Mouse (Mus musculus): ENCODE results near the gene Brd4. TPM values are rescaled to one million over a fixed set of nuclear protein-coding genes. Genes with fewer than 3 reads are reported as not detected.

The Brd4 gene
- polyA plus RNA-seq, 2 experiments = 80.0 to 97.3 TPM

GRCm38 (mm10) chr17:32250066-32250465 is 34.5 kb downstream of the Brd4 start:
- Histone ChIP-seq H3K4me2 (replicated peaks; ENCODE audit: low read depth, low read length, severe bottlenecking) (no peak overlapping the region), H3K4me3 (replicated peaks; ENCODE audit: low read length) (no peak overlapping the region), H3K9ac (ENCODE audit: low read depth, low read length, severe bottlenecking) (no peak overlapping the region), H3K36me3 (ENCODE audit: control insufficient read depth, insufficient read depth, low read length) (peaks cover 7% of the 10 kb centered on the region; the same call in 1 of the 2 replicates), H3K9me3 (ENCODE audit: control insufficient read depth, low read length) (no peaks in the 10 kb centered on the region), H3K27ac (replicated peaks; ENCODE audit: low read depth, low read length) (no peak overlapping the region), H3K4me1 (ENCODE audit: control insufficient read depth, insufficient read depth, low read length) (no peaks in the 10 kb centered on the region), H3K27me3 (ENCODE audit: control insufficient read depth, insufficient read depth, low read length) (no peaks in the 10 kb centered on the region)
- TF ChIP-seq POLR2A (IDR thresholded peaks at IDR 0.05; ENCODE audit: borderline replicate concordance, extremely low read depth, insufficient read depth, insufficient read length) = no peak
- 96% methylated on average over 1 of the region's 1 CpGs for WGBS
- DNase-seq (ENCODE audit: low spot score) = no peak
- no peak for ATAC-seq (ENCODE audit: low FRiP score, low read depth)

GRCm38 (mm10) chr17:32248192-32248591 is 36.3 kb downstream of the Brd4 start:
- peaks cover 7% of the 10 kb centered on the region; the same call in 1 of the 2 replicates for H3K36me3 ChIP-seq (ENCODE audit: control insufficient read depth, insufficient read depth, low read length)
- no peaks in the 10 kb centered on the region for H3K27me3 ChIP-seq (ENCODE audit: control insufficient read depth, insufficient read depth, low read length)
- H3K9ac ChIP-seq (ENCODE audit: low read depth, low read length, severe bottlenecking) = no peak overlapping the region
- no peak overlapping the region for H3K27ac ChIP-seq (replicated peaks; ENCODE audit: low read depth, low read length)
- H3K4me1 ChIP-seq (ENCODE audit: control insufficient read depth, insufficient read depth, low read length) = no peaks in the 10 kb centered on the region
- no peak overlapping the region for H3K4me3 ChIP-seq (replicated peaks; ENCODE audit: low read length)
- DNase-seq (ENCODE audit: low spot score) (no peak), ATAC-seq (ENCODE audit: low FRiP score, low read depth) (no peak)
- H3K9me3 ChIP-seq (ENCODE audit: control insufficient read depth, low read length) = no peaks in the 10 kb centered on the region
- H3K4me2 ChIP-seq (replicated peaks; ENCODE audit: low read depth, low read length, severe bottlenecking) = no peak overlapping the region
- no peak for TF ChIP-seq POLR2A (IDR thresholded peaks at IDR 0.05; ENCODE audit: borderline replicate concordance, extremely low read depth, insufficient read depth, insufficient read length)
- WGBS = 100% methylated on average over 1 of the region's 1 CpGs

GRCm38 (mm10) chr17:32247616-32248015 is 36.9 kb downstream of the Brd4 start:
- 100% methylated on average over 1 of the region's 1 CpGs for WGBS
- no peak for TF ChIP-seq POLR2A (IDR thresholded peaks at IDR 0.05; ENCODE audit: borderline replicate concordance, extremely low read depth, insufficient read depth, insufficient read length)

GRCm38 (mm10) chr17:32246117-32246516 is 38.4 kb downstream of the Brd4 start:
- no peak overlapping the region for H3K27ac ChIP-seq (replicated peaks; ENCODE audit: low read depth, low read length)
- no peak overlapping the region for H3K9ac ChIP-seq (ENCODE audit: low read depth, low read length, severe bottlenecking)
- ATAC-seq (ENCODE audit: low FRiP score, low read depth) (no peak), DNase-seq (ENCODE audit: low spot score) (no peak)
- H3K4me1 ChIP-seq (ENCODE audit: control insufficient read depth, insufficient read depth, low read length) = no peaks in the 10 kb centered on the region
- H3K4me2 ChIP-seq (replicated peaks; ENCODE audit: low read depth, low read length, severe bottlenecking) = no peak overlapping the region
- 66% methylated on average over 5 of the region's 5 CpGs for WGBS
- H3K27me3 ChIP-seq (ENCODE audit: control insufficient read depth, insufficient read depth, low read length) = no peaks in the 10 kb centered on the region
- H3K9me3 ChIP-seq (ENCODE audit: control insufficient read depth, low read length) = no peaks in the 10 kb centered on the region
- TF ChIP-seq POLR2A (IDR thresholded peaks at IDR 0.05; ENCODE audit: borderline replicate concordance, extremely low read depth, insufficient read depth, insufficient read length) = no peak
- no peak overlapping the region for H3K4me3 ChIP-seq (replicated peaks; ENCODE audit: low read length)
- peaks cover 8% of the 10 kb centered on the region; the same call in 1 of the 2 replicates for H3K36me3 ChIP-seq (ENCODE audit: control insufficient read depth, insufficient read depth, low read length)

More at GRCm38 (mm10) chr17:32247616-32248015, 36.9 kb downstream of the Brd4 start:
- no peaks in the 10 kb centered on the region for H3K27me3 ChIP-seq (ENCODE audit: control insufficient read depth, insufficient read depth, low read length)
- H3K9ac ChIP-seq (ENCODE audit: low read depth, low read length, severe bottlenecking) = no peak overlapping the region
- ATAC-seq (ENCODE audit: low FRiP score, low read depth) (no peak), DNase-seq (ENCODE audit: low spot score) (no peak)
- H3K36me3 ChIP-seq (ENCODE audit: control insufficient read depth, insufficient read depth, low read length) = peaks cover 7% of the 10 kb centered on the region; the same call in 1 of the 2 replicates
- H3K4me2 ChIP-seq (replicated peaks; ENCODE audit: low read depth, low read length, severe bottlenecking) = no peak overlapping the region
- H3K4me1 ChIP-seq (ENCODE audit: control insufficient read depth, insufficient read depth, low read length) = no peaks in the 10 kb centered on the region
- no peak overlapping the region for H3K4me3 ChIP-seq (replicated peaks; ENCODE audit: low read length)
- H3K27ac ChIP-seq (replicated peaks; ENCODE audit: low read depth, low read length) = no peak overlapping the region
- H3K9me3 ChIP-seq (ENCODE audit: control insufficient read depth, low read length) = no peaks in the 10 kb centered on the region

GRCm38 (mm10) chr17:32240881-32241531 is 43.5 kb downstream of the Brd4 start:
- H3K36me3 ChIP-seq (ENCODE audit: control insufficient read depth, insufficient read depth, low read length) = peaks cover 9% of the 10 kb centered on the region; the same call in 1 of the 2 replicates
- H3K4me2 ChIP-seq (replicated peaks; ENCODE audit: low read depth, low read length, severe bottlenecking) = no peak overlapping the region
- no peaks in the 10 kb centered on the region for H3K27me3 ChIP-seq (ENCODE audit: control insufficient read depth, insufficient read depth, low read length)
- no peak overlapping the region for H3K27ac ChIP-seq (replicated peaks; ENCODE audit: low read depth, low read length)
- 87% methylated on average over 2 of the region's 2 CpGs for WGBS
- H3K4me1 ChIP-seq (ENCODE audit: control insufficient read depth, insufficient read depth, low read length) = peaks cover 3% of the 10 kb centered on the region; the same call in 1 of the 2 replicates
- no peaks in the 10 kb centered on the region for H3K9me3 ChIP-seq (ENCODE audit: control insufficient read depth, low read length)
- H3K9ac ChIP-seq (ENCODE audit: low read depth, low read length, severe bottlenecking) = no peak overlapping the region
- H3K4me3 ChIP-seq (replicated peaks; ENCODE audit: low read length) = no peak overlapping the region
- ATAC-seq (ENCODE audit: low FRiP score, low read depth) (no peak), DNase-seq (ENCODE audit: low spot score) (no peak)
- TF ChIP-seq POLR2A (IDR thresholded peaks at IDR 0.05; ENCODE audit: borderline replicate concordance, extremely low read depth, insufficient read depth, insufficient read length) = no peak
